Mouse (Mus musculus) gastrocnemius, postnatal 36 days (tissue): Measurements from ENCODE around the gene Arid1b. TPM values are rescaled to one million over a fixed set of nuclear protein-coding genes. Genes with fewer than 3 reads are reported as not detected.
"Not testable (repeated sequence)": the region's sequence is repeated elsewhere in the genome, so short reads cannot be mapped to it uniquely, and the experiment has no call there.

ENCODE experiments used
- DNase-seq, 2 experiments: peaks; one replicate each; pipeline ENCODE4 v3.0.0; 2022
- intact Hi-C: fragments of 180-260 bp; cut with DNase I; formaldehyde crosslinking; loops from one replicate; pipeline ENCODE4 v1.15.1; 2025
- total RNA-seq, 2 experiments: library from RNA; stranded (reverse); gene quantifications; 2 replicates each; pipeline ENCODE4 v1.2.3; 2021

Arid1b gene
- total RNA-seq, 2 experiments from 2014 or later: 28.6 to 31.6 TPM

DNA sequence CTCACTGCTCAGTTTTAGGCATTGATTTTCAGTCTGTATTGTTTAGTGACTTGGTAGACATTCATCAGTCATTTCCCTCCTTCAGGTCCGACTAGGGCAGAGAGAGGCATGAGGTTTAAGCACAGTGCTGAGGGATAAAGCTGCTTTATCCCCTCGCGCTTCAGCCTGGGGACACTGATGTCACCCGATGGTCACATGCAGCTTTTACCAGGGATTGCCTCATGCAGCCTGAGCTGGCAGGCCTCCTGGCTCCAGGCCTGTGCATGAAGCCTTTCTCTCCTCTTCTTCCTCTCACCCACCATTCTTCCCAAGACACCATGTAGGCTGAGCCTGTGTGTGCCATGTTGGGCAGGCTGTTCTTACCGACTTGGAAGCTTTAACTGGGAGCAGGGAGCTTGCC is 84.4 kb downstream of the Arid1b start:
- intact Hi-C loops: loop anchor here (5.0 kb wide), 1 partner anchor 76 kb away; no protein-coding TSS in a partner anchor
- no peak for DNase-seq

DNA sequence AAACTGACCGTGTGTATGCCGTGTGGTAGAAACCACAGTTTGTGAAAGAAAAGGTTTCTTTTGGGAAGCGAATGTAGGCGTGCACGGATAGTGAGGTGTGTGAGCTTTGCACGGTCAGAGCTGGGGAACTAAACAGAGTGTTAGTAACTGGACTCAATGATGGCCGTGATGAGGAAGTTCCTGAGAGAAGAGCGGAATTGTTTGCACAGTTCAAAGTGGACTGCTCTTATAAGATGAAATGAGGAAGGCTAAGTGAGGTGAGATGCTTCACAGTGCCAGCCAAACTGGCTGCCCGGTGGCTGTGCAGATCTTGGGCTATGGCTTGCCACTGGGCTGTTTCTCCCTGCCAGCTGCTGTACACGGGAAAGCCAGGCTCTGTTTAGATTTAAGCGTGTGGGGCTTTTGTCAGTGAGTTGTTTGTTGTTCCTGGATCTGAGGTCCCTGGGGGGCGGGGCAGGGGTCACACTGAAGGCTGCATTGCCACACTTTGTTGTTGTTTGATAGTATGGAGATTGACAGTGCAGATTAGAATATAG is 86.8 kb downstream of the Arid1b start:
- intact Hi-C loops: no loop called here
- DNase-seq: no peak

DNA sequence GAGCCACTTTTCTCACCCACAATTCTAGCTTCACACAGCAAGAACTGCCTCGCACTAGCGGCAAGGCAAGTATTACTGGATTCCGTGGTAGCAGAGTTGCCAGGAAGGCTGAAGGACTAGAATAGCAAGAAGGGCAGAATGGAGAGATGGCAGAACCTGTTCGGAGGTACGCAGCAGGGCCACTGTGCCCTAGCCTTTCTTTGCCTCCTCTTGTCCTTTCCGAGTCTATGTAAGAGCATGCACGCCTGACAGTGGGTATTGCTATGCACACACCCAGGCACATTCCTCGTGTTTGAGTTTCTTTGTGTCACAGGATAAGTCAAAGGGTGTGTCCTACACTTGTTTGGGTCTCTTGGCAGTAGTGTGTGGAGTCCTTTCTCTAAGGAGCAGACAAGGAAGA is 88.1 kb downstream of the Arid1b start:
- no peak for DNase-seq
- intact Hi-C loops: no loop called here

DNA sequence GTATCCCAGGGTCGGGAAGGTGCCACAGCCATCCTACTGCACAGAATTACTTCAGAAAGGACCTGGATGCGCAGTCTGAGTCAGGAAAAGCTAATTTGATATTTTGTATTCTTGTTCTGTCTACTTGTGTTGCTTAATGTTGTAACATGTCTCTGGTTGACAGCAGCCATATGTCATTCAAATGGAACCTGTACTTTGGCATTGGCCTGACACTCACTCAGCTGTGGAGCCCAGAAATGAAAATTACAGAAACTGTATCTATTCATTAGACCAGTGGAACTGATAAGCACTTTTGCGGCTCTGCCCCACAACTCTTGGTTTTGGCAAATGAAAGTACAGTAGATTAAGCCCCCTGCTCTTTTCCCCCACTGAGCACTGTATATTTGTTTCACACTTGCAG is 89.4 kb downstream of the Arid1b start:
- intact Hi-C loops: no loop called here
- DNase-seq: no peak

DNA sequence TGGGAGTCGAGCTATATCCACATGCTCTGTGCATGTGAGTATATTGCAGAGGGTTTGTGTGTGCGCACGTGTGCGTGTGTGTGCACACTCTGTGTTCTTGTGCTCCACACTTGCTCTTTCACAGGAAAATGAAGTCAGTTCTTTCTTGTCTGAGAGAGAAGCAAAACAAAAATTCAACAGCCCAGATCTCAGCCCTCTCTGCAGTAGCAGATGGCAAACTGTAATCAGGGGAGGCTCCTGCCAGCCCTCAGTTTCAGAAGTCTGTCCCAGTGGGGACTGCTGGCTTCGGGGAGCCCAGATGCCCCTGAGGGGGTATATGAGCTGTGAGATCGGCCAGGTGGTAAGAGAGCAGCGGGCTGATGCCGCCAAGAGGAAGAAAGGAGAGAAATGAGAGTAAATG is 90.0 kb downstream of the Arid1b start:
- DNase-seq: no peak
- intact Hi-C loops: no loop called here

DNA sequence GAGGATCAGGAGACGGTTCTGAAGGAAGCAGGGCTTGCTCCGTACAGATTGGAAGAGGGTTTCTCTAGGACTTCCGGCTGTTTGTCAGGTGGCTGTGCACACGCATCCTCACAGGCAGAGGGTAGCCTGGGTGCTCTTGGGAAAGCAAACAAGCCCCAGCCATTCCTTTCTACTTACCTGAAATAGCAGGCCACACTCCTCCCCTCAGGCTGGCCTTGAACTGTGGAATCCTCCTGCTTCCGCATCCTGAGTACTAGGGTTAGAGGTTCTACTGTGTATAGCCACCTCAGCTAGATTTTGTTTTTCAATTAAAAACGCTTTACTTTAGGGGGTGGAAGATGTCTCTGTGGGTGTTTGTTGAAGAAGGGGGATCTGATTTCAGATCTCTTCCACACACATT is 90.9 kb downstream of the Arid1b start:
- no peak for DNase-seq
- intact Hi-C loops: no loop called here

DNA sequence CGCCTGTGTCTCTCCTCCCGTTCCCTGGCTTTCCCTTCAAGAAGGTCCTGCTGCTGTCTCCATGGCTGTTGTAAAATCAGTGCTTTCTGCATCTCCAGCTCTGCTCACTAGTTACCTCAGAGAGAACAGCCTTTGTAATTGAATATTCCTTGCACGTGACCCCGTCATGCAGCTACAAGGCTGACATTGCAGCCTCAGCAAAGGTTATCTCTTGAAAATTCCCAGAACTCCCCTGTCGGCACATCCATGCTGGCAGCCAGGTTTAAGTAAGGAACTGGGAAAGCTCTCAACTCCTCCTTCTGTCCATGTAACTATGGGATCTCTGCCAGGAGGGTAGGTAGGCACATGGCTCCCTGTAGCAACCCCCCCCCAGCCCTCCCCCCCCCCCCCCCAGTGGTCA is 91.8 kb downstream of the Arid1b start:
- DNase-seq: no peak

DNA sequence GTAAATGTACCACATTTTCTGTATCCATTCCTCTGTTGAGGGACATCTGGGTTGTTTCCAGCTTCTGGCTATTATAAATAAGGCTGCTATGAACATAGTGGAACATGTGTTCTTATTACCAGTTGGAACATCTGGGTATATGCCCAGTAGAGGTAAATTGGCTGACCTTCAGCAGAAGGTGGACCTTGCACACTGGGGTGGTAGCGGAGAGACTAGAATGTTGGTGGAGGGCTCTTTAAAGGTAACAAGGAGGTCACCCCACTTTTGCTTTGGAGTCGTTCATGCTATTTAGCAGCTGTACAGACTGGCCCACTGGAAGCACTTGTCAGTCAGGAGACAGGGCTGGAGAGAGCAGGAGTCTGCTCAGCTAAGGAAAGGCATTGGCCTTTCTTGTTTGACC is 94.1 kb downstream of the Arid1b start:
- intact Hi-C loops, DNase-seq: not testable (repeated sequence)

More for the DNA sequence above, 91.8 kb downstream of the Arid1b start:
- intact Hi-C loops: no loop called here

DNA sequence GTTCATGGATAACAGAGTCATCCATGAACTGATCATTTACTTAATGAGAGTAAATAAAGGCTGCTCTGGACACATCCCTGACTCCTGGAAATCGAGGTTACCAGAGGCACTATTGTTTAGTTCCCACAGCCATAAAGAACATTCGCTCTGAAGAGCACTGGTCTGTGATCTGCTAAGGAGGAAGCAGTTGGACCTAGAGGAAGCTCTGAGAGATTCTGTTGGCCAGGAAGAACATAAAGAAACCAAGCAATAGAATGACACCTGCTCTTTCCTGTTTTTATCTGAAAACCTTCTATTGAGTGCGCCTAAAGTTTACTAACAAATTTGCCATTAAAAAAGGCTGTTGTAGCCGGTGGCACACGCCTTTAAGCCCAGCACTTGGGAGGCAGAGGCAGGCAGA is 94.7 kb downstream of the Arid1b start:
- intact Hi-C loops: no loop called here
- no peak for DNase-seq

DNA sequence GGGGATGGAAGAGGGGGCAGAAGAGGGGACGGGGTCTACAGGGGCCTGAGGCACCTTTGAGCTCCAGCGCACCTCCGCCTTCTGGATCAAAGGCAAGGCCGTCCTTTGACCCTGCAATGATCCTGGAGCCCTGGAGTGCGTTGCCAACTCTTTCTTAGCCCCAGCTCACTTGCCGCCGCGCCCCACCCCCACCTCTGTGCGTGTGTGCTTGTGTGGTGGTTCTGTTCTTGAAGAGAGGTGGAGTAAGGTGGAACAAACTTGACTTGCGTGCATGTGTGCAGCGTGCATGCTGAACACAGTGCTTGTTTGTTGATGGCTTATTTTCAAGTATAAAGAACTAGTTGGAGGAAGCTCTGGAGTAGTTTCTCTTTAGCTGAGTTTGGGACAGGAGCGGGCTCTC is 95.4 kb downstream of the Arid1b start:
- intact Hi-C loops: no loop called here
- no peak for DNase-seq

DNA sequence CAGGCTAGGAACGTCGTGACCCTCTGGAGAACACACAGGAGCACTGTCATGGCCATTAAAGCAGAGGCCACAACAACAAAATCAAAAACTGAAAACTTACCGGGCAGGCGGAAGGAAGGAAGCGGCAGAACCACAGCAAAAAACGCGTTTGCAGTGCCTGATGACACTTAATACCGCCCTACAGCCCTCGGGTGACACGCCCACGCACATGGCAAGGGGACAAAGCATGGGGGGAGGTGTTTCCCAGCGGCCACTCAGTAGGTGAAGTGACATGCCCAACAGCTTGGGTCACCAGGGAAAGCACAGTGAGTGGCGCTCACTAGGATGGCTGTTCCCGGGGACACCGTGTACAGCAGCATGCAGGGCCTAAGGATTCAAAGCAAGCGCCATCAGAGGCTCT is 97.4 kb downstream of the Arid1b start:
- no peak for DNase-seq
- intact Hi-C loops: no loop called here

DNA sequence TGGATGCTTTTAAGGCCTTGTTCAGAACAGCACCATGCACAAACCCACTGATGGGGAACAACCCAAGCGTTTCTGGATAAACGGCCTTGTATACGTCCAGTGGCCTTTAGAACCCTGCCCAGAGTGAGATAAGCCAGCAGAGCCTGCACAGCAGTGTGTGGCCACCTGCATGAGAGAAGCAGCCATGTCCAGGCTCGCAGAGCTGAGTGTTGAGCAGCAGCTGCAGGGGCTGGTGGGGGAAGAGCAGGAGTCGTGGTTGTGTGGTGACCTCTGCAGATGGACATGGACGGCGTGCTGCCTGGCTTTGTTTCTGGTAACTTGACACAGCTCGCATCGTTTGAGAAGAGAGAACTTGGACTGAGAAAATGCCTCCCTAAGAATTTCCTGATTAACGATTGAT is 97.8 kb downstream of the Arid1b start:
- DNase-seq: no peak
- intact Hi-C loops: no loop called here

DNA sequence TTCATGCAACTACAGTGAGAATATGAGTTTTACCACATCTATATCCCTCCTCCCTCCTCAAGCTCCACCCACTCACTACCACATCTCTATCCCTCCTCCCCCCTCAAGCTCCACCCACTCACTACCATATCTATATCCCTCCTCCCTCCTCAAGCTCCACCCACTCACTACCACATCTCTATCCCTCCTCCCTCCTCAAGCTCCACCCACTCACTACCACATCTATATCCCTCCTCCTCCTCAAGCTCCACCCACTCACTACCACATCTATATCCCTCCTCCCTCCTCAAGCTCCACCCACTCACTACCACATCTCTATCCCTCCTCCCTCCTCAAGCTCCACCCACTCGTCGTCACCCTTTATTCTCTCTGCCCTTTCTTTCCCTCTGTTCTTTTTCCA is 99.2 kb downstream of the Arid1b start:
- intact Hi-C loops, DNase-seq: not testable (repeated sequence)

DNA sequence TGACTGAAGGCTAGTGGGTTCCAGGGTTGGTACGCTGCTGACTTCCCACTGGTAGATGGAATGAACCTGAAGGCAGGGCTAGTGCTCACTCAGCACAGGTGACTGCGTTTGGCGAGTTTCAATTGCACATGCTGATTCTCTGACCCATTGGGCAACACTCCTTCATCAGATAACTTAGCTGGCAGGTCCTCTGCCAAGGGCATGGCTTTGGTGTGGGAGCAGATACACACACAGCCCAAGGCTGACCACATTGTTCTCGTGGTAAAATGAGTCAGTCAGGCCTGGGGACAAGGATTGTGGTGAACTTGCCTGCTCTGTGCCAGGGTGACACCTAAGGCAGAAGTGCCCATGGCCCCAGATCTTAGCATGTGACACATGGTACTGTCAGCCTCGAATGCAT is 100.5 kb downstream of the Arid1b start:
- no peak for DNase-seq

DNA sequence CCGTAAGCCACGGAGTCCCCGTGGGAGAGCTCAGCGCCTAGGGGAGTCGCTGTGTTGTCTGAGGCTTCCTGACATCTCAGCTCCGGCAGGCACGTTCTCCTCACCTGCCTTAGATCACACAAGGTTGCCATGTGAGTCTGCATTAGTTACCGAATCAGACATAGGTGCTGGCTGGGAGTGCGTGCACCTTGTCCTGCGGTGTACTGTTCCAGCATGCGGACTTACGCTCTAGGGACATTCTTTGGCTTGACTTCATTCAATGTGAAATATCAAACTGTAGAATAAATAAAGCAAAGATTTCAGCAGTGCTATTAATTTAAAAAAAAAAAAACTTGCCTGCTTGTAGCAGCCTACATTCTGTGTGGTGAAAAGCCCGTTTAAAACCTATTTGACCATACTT is 101.6 kb downstream of the Arid1b start:
- DNase-seq: no peak
- intact Hi-C loops: no loop called here

More for the DNA sequence above, 100.5 kb downstream of the Arid1b start:
- intact Hi-C loops: no loop called here

DNA sequence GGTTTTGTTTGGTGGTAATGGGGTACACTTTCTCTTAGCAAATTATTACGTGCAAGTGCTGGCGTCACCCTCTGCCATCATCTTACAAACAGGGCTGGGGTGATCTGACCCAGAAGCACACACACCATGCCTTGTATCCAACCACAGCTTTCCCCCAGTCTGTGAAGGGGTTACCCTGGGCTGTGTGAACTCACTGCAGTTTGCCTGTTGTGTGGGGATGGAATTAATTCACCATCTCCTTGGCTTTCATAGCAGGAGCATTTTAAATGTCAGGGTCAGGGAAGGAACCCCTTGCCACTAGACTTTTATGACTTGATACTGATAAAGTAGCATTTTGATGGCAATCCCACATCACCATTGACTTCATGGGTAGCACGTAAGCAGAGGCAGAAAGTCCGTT is 102.9 kb downstream of the Arid1b start:
- DNase-seq: no peak
- intact Hi-C loops: no loop called here

DNA sequence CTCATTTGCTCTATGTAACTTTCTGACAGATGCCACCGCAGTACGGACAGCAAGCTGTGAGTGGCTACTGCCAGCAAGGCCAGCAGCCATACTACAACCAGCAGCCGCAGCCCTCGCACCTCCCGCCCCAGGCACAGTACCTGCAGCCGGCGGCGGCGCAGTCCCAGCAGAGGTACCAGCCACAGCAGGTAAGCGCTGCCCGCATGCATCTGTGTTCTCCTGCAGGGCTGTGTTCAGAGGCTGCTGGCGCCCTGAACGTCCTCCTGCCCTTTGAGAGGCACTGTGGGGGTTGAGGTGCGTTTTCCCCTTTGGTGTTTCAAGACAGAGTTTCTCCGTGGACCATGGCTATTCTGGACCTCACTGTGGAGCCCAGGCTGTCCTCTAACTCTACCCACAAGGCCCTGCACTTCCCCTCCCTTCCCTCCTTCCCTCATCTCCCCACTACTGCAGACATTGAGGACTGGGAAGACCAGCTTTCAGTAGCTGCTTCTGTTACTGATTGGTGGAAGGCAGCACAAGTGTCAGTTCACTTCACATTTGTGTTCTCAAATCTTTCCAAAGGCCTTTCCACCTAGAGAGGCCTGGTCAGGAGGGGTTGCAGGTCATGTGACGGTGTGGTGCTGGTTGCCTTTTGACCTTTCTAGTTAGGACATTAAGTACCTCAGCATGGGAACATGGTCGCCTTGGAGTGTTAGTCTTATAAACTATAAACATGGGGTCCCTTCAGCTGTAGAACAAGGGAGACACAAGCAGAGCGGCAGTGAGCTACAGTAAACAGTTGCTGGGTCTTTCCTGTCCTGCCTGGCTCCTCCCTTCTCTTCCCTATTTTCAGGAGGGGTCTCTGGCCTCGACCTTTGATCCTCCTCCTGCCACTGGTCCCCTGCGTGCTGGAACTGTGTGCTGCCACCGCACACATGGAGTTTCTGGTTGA is 103.7 kb downstream of the Arid1b start:
- intact Hi-C loops: no loop called here
- DNase-seq: no peak

DNA sequence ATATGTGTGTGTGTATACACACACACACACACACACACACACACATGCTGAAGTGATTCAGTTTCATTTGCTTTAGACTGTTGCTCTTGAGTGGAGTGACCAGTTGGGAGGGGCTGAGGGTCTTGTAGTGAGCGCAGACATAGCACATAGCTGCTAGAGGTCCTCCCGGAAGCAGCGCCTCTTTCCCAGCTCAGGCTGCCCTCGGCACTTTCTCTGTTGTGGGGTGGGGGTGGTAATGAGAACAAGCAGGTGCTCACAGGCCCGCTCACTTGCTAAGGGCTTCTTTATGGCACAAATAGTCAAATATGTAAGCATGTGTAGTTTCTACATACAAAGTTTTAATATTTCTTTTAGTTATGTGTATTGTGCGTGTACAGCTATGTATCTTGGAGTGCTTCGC is 104.6 kb downstream of the Arid1b start:
- no peak for DNase-seq
- intact Hi-C loops: no loop called here

DNA sequence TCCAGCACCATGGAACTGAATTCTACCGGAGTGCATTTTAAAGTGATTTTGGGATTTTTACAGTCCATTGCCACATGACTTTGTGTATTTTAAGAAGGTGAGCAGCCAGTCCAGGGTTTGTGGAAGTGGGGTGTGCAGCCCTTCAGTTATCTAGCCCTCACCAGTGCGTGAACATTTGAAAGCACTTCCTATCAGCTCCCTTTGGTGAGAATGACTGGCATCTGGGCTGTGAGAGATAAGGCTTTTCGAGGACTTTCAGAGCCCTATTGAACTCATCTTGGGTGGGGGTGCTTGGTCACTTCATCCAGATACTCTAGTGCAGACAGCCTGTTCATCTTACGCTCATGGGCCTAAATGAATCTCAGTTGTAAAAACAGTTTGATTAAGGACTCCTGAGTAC is 105.1 kb downstream of the Arid1b start:
- intact Hi-C loops: no loop called here
- no peak for DNase-seq

DNA sequence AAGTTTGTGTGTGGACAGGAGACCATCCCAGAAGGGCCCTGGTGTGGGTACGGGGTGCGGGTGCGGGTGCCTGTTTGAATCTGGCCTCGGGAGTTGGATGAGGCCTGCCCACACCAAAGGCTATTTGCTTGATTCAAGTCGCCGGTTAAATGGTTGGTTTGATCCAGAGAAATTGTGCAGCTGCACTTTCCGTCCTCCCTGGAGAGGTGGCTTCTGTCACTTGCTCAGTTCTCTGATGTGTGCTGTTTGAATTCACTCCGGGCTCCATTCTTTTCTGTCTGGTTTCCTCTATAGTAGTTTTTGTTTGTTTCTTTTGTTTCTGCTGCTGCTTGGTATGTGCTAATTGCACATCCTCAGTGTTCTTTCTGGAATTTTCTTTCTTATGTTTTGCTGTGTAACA is 107.0 kb downstream of the Arid1b start:
- intact Hi-C loops: no loop called here
- no peak for DNase-seq

DNA sequence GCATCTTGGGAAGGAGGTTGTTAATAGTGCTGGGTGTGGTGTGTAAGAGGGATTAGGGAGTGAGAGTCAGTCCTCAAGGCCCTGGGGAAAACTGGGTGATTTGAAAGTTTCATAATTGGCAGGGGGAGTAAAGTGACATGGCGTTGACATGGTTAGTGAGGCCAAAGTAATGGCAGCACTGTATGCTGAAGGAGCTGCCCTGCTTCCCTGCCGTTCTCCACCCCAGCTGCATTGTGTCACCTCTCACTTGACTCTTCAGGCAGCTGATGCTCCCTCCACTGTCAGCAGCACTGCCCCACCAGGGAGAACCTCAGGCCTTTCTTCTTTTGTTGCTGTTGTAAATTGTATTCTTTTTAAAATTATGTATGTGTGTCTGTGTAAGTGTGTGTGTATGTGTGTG is 107.8 kb downstream of the Arid1b start:
- no peak for DNase-seq
- intact Hi-C loops: no loop called here

DNA sequence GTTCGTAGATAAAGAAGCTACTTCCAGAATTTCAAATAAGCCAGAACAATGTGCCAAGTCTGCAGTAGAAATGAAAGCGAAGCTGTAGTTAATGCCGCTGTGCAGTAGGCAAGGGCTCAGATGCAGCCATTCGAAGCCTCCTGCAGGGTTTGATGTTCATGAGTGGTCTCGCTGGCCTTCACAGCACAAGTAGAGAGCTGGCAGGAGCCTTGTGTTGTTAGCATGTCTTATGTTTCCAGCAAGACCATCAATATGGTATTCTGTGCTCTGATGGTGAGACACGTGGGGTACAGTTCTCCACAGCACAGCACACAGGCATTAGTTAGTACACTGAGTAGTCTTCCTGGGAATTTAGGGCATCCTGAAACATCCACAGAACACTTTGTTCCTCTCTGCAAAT is 111.6 kb downstream of the Arid1b start:
- intact Hi-C loops: no loop called here
- no peak for DNase-seq
